Mouse (Mus musculus): Measurements from ENCODE around the gene Fam83c.

Gene Fam83c

GRCm38 (mm10) chr2:155830841-155831240, 3.8 kb downstream of the Fam83c start:
- DNase-seq (ENCODE audit: extremely low read depth, insufficient read length, low spot score), result no peak

- peak; percentile 91 for DNase-seq (ENCODE audit: extremely low read depth, insufficient read length, low spot score)
Measured at GRCm38 (mm10) chr2:155826630-155827424, 7.8 kb downstream of the Fam83c start, which contains the start of gene Eif6. Eif6 (minus strand) TSS chr2:155826925.

GRCm38 (mm10) chr2:155825904-155826629, 8.6 kb downstream of the Fam83c start:
- no peak for DNase-seq (ENCODE audit: extremely low read depth, insufficient read length, low spot score)

- DNase-seq (ENCODE audit: extremely low read depth, insufficient read length, low spot score), result no peak
Measured at GRCm38 (mm10) chr2:155823722-155824121, 10.9 kb downstream of the Fam83c start.

- DNase-seq (ENCODE audit: extremely low read depth, insufficient read length, low spot score), result no peak
Measured at GRCm38 (mm10) chr2:155820779-155821178, 13.9 kb downstream of the Fam83c start.

GRCm38 (mm10) chr2:155819449-155820251, 15.0 kb downstream of the Fam83c start:
- DNase-seq (ENCODE audit: extremely low read depth, insufficient read length, low spot score), result peak; percentile 51

GRCm38 (mm10) chr2:155819392-155819448, 15.4 kb downstream of the Fam83c start, which contains the start of gene BC029722:
BC029722 (minus strand) TSS chr2:155819426.
- DNase-seq (ENCODE audit: extremely low read depth, insufficient read length, low spot score), result no peak

- DNase-seq (ENCODE audit: extremely low read depth, insufficient read length, low spot score), result peak; percentile 99
Measured at GRCm38 (mm10) chr2:155818596-155819391, 15.9 kb downstream of the Fam83c start.

GRCm38 (mm10) chr2:155817301-155818245, 17.1 kb downstream of the Fam83c start:
- peak; percentile 80 for DNase-seq (ENCODE audit: extremely low read depth, insufficient read length, low spot score)

GRCm38 (mm10) chr2:155816179-155816578, 18.5 kb downstream of the Fam83c start:
- DNase-seq (ENCODE audit: extremely low read depth, insufficient read length, low spot score), result no peak

GRCm38 (mm10) chr2:155814829-155815228, 19.8 kb downstream of the Fam83c start:
- DNase-seq (ENCODE audit: extremely low read depth, insufficient read length, low spot score), result no peak

GRCm38 (mm10) chr2:155812637-155813036, 22.0 kb downstream of the Fam83c start:
- DNase-seq (ENCODE audit: extremely low read depth, insufficient read length, low spot score), result no peak

GRCm38 (mm10) chr2:155811821-155812396, 22.7 kb downstream of the Fam83c start:
- peak; percentile 53 for DNase-seq (ENCODE audit: extremely low read depth, insufficient read length, low spot score)

- DNase-seq (ENCODE audit: extremely low read depth, insufficient read length, low spot score), result no peak
Measured at GRCm38 (mm10) chr2:155809620-155810019, 25.0 kb downstream of the Fam83c start.

GRCm38 (mm10) chr2:155807408-155807807, 27.2 kb downstream of the Fam83c start:
- DNase-seq (ENCODE audit: extremely low read depth, insufficient read length, low spot score), result no peak

- DNase-seq (ENCODE audit: extremely low read depth, insufficient read length, low spot score), result peak; percentile 77
Measured at GRCm38 (mm10) chr2:155806548-155806947, 28.1 kb downstream of the Fam83c start.

- DNase-seq (ENCODE audit: extremely low read depth, insufficient read length, low spot score), result no peak
Measured at GRCm38 (mm10) chr2:155805925-155806255, 28.8 kb downstream of the Fam83c start.

- DNase-seq (ENCODE audit: extremely low read depth, insufficient read length, low spot score), result peak; percentile 80
Measured at GRCm38 (mm10) chr2:155805231-155805924, 29.3 kb downstream of the Fam83c start.

GRCm38 (mm10) chr2:155804053-155804452, 30.6 kb downstream of the Fam83c start:
- DNase-seq (ENCODE audit: extremely low read depth, insufficient read length, low spot score), result no peak

All from 3134 (cell line).